23 mouse cellular contexts compared by ENCODE assay signal in the genomic region with DNA sequence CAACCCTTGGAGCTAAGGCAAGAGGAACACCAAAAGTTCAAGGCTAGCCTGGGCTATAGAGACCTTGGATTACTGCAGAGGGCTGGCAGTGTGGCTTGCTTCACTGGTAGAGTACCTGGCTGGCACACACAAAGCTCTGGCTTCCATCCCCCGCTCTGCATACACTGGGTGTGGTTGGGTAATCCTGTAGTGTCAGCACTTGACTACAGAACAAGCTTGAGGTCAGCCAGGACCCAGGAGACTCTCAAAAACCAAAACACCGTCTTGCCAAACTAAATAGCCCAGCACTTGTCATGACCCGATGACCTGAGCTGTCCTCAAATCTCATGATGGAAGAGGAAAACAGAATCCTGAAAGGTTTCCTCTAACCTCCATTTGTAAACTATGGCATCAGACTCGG. TPM values are rescaled to one million over a fixed set of nuclear protein-coding genes. Genes with fewer than 3 reads are reported as not detected.
DNase-seq lines count a peak whose midpoint lies in the region; ATAC-seq and TF ChIP-seq lines count a peak whose summit lies in the region.
"Had no signal": no experiment of that assay in that cellular context is flagged by ENCODE, and none has a peak within 500 bp of the region (broad histone marks: within the 10 kb centered on the region; RNA-seq: fewer than 3 reads in every experiment).

No protein-coding gene starts in this region.

- H3K9me3 ChIP-seq in liver, postnatal 0 days (ENCODE audit: low read length), result no peaks in the 10 kb centered on the region
- H3K9me3 ChIP-seq: heart, embryonic 12.5 days; hindbrain, embryonic 13.5 days; midbrain, embryonic 12.5 days; neural tube, embryonic 12.5 days had no signal

- peaks cover 7% of the 10 kb centered on the region for H3K36me3 ChIP-seq in liver, adult 2 months (ENCODE audit: control insufficient read depth, insufficient read depth, low read length)
- H3K36me3 ChIP-seq in liver, postnatal 0 days (replicated peaks; ENCODE audit: insufficient read depth, low read length), result peaks cover 42% of the 10 kb centered on the region

- no peak for TF ChIP-seq CTCF in liver, adult 2 months (IDR thresholded peaks at IDR 0.05; ENCODE audit: low read depth, low read length)
- no peak for TF ChIP-seq CTCF in liver, postnatal 0 days (IDR thresholded peaks at IDR 0.05; ENCODE audit: low read depth)

- peaks cover 21% of the 10 kb centered on the region for H3K4me1 ChIP-seq in liver, adult 2 months (ENCODE audit: control insufficient read depth, insufficient read depth, low read length)
- H3K4me1 ChIP-seq in liver, postnatal 0 days (ENCODE audit: insufficient read depth), result peaks cover 27% of the 10 kb centered on the region
- H3K4me1 ChIP-seq: neural tube, embryonic 12.5 days had no signal

- TF ChIP-seq POLR2A in liver, adult 2 months (IDR thresholded peaks at IDR 0.05; ENCODE audit: extremely low read depth, insufficient read depth, low read length), result no peak

- ATAC-seq in liver, postnatal 0 days, result peak; percentile 63
- no peak for ATAC-seq in megakaryocyte progenitor cell, adult 5-6 weeks (replicated peaks; ENCODE audit: poor library complexity)
- ATAC-seq: forebrain, embryonic 16.5 days; inflammation-experienced regulatory T-cells, adult 6 months had no signal

- WGBS in liver, adult 2 months, result 18% methylated on average over 4 of the region's 4 CpGs
- WGBS in liver, postnatal 0 days (ENCODE audit: insufficient replicate concordance), result 63% methylated on average over 4 of the region's 4 CpGs

- H3K4me2 ChIP-seq in liver, postnatal 0 days (ENCODE audit: low read depth, low read length), result no peak overlapping the region
- H3K4me2 ChIP-seq: heart, embryonic 12.5 days; hindbrain, embryonic 13.5 days; midbrain, embryonic 12.5 days; neural tube, embryonic 12.5 days had no signal

- peak; percentile 73 for DNase-seq in adrenal gland, postnatal 14 days
- no peak for DNase-seq in adrenal gland, adult 18-20 months (ENCODE audit: low spot score in 2 of 2)
- peak; percentile 99 for DNase-seq in liver, adult 2 months (ENCODE audit: extremely low read depth, low read depth, low spot score)
- DNase-seq in liver, result no peak
- peak; percentile 63 for DNase-seq in liver, postnatal 0 days
- DNase-seq in lung, postnatal 36 days, result peak; percentile 87
- DNase-seq in retina, postnatal 1 day, result no peak
- DNase-seq: B cell, adult 2 months; cerebellum, adult 9-10 months; layer of hippocampus, postnatal 36 days had no signal

- H3K27me3 ChIP-seq in liver, adult 2 months (ENCODE audit: control insufficient read depth, insufficient read depth, low read length), result no peaks in the 10 kb centered on the region
- no peaks in the 10 kb centered on the region for H3K27me3 ChIP-seq in liver, postnatal 0 days (ENCODE audit: insufficient read depth, low read length)
- H3K27me3 ChIP-seq: heart, embryonic 12.5 days; hindbrain, embryonic 13.5 days; neural tube, embryonic 12.5 days had no signal

- no peak for TF ChIP-seq EP300 in liver, postnatal 0 days (IDR thresholded peaks at IDR 0.05; ENCODE audit: low read depth)

- H3K9ac ChIP-seq in liver, adult 2 months (ENCODE audit: low read depth, low read length), result no peak overlapping the region
- no peak overlapping the region for H3K9ac ChIP-seq in liver, postnatal 0 days (replicated peaks)
- H3K9ac ChIP-seq: heart, embryonic 12.5 days; midbrain, embryonic 12.5 days; neural tube, embryonic 12.5 days had no signal

- H3K27ac ChIP-seq in liver, adult 2 months (replicated peaks; ENCODE audit: insufficient read depth, low read depth, low read length), result no peak overlapping the region
- peak overlapping the region; percentile 41; the same call in 1 of the 2 replicates for H3K27ac ChIP-seq in liver, postnatal 0 days (ENCODE audit: low read depth)
- H3K27ac ChIP-seq: hindbrain, embryonic 13.5 days; kidney, postnatal 0 days; macrophage; midbrain, embryonic 12.5 days; neural tube, embryonic 12.5 days had no signal

- H3K4me3 ChIP-seq in liver, adult 2 months (ENCODE audit: insufficient read depth, low read depth, low read length), result no peak overlapping the region
- H3K4me3 ChIP-seq in liver, postnatal 0 days (ENCODE audit: low read depth, low read length), result no peak overlapping the region
- H3K4me3 ChIP-seq: heart, embryonic 12.5 days; hindbrain, embryonic 13.5 days; midbrain, embryonic 12.5 days; neural tube, embryonic 12.5 days had no signal

- H3K79me2 ChIP-seq in liver, adult 2 months (ENCODE audit: control insufficient read depth, insufficient read depth, low read length), result no peaks in the 10 kb centered on the region

RNA-seq across cellular contexts. Expression of a gene that starts 4.8 kb away (rescaled TPM):
- 35.7 and 46.2 TPM in 2 replicates for total RNA-seq in adrenal gland, postnatal 14 days (2021)
- 10 to 100 TPM; 25.0 to 28.4 TPM for total RNA-seq in adrenal gland, adult 18-20 months (2021)
- 10.8 and 12.6 TPM in 2 replicates for total RNA-seq in liver, adult 2 months (2014; rRNA removed)
- 14.4 and 14.6 TPM in 2 replicates for polyA plus RNA-seq in liver, adult 2 months (2012; rRNA removed)
- 6.1 and 7.4 TPM in 2 replicates for polyA plus RNA-seq in liver, postnatal 0 days (2015; fragmentation: Nextera tagmentation; extraction: Ambion mirVana)
- 0.42 and 0.49 TPM in 2 replicates for total RNA-seq in megakaryocyte progenitor cell, adult 5-6 weeks (2015)
- 0.37 and 0.88 TPM in 2 replicates for total RNA-seq in megakaryocyte progenitor cell, adult 5-6 weeks (2017)

RNA-seq across cellular contexts. Expression of a gene that starts 10.7 kb away (rescaled TPM):
- 1.0 TPM in 1 of 2 replicates, not detected in the other for total RNA-seq in adrenal gland, postnatal 14 days (2021)
- total RNA-seq in adrenal gland, adult 18-20 months (2021), result 10 to 100 TPM in 1 of 2 experiments, not detected in 1; 11.3 TPM
- total RNA-seq in liver, adult 2 months (2014; rRNA removed), result 6.1 TPM in 1 of 2 replicates, not detected in the other
- polyA plus RNA-seq in liver, adult 2 months (2012; rRNA removed), result not detected in 2 replicates
- 6.5 and 127 TPM in 2 replicates for polyA plus RNA-seq in liver, postnatal 0 days (2015; fragmentation: Nextera tagmentation; extraction: Ambion mirVana)
- total RNA-seq in megakaryocyte progenitor cell, adult 5-6 weeks (2015), result not detected in 2 replicates
- not detected in 2 replicates for total RNA-seq in megakaryocyte progenitor cell, adult 5-6 weeks (2017)
- total RNA-seq: heart, postnatal 14 days; layer of hippocampus, adult 18-20 months; layer of hippocampus, postnatal 36 days; left cerebral cortex, postnatal 25 days had no signal
- polyA plus RNA-seq: forebrain, embryonic 16.5 days; inflammation-experienced regulatory T-cells, adult 6 months; macrophage; small intestine, adult 2 months had no signal

RNA-seq across cellular contexts. Expression of a gene that starts 14.2 kb away (rescaled TPM):
- 25.7 and 28.9 TPM in 2 replicates for total RNA-seq in adrenal gland, postnatal 14 days (2021)
- total RNA-seq in adrenal gland, adult 18-20 months (2021), result 10 to 100 TPM; 32.6 to 36.6 TPM
- 19.4 and 25.8 TPM in 2 replicates for total RNA-seq in liver, adult 2 months (2014; rRNA removed)
- 46.1 and 53.2 TPM in 2 replicates for polyA plus RNA-seq in liver, adult 2 months (2012; rRNA removed)
- polyA plus RNA-seq in liver, postnatal 0 days (2015; fragmentation: Nextera tagmentation; extraction: Ambion mirVana), result 23.1 and 25.0 TPM in 2 replicates
- 13.2 and 14.2 TPM in 2 replicates for total RNA-seq in megakaryocyte progenitor cell, adult 5-6 weeks (2015)
- 22.2 and 26.4 TPM in 2 replicates for total RNA-seq in megakaryocyte progenitor cell, adult 5-6 weeks (2017)

RNA-seq across cellular contexts. Expression of a gene that starts 14.4 kb away (rescaled TPM):
- 4.9 and 5.1 TPM in 2 replicates for total RNA-seq in adrenal gland, postnatal 14 days (2021)
- total RNA-seq in adrenal gland, adult 18-20 months (2021), result 1 to 10 TPM; 4.2 to 5.3 TPM
- total RNA-seq in liver, adult 2 months (2014; rRNA removed), result 0.83 and 1.1 TPM in 2 replicates
- polyA plus RNA-seq in liver, adult 2 months (2012; rRNA removed), result 0.73 and 0.82 TPM in 2 replicates
- 2.0 and 2.2 TPM in 2 replicates for polyA plus RNA-seq in liver, postnatal 0 days (2015; fragmentation: Nextera tagmentation; extraction: Ambion mirVana)
- 4.3 and 6.7 TPM in 2 replicates for total RNA-seq in megakaryocyte progenitor cell, adult 5-6 weeks (2015)
- total RNA-seq in megakaryocyte progenitor cell, adult 5-6 weeks (2017), result 2.5 and 2.8 TPM in 2 replicates

RNA-seq across cellular contexts. Expression of a gene that starts 20.8 kb away (rescaled TPM):
- 32.1 and 36.0 TPM in 2 replicates for total RNA-seq in adrenal gland, postnatal 14 days (2021)
- total RNA-seq in adrenal gland, adult 18-20 months (2021), result 1 to 10 TPM; 1.4 to 4.0 TPM
- total RNA-seq in liver, adult 2 months (2014; rRNA removed), result 0.18 and 1.9 TPM in 2 replicates
- polyA plus RNA-seq in liver, adult 2 months (2012; rRNA removed), result 1.2 and 1.5 TPM in 2 replicates
- polyA plus RNA-seq in liver, postnatal 0 days (2015; fragmentation: Nextera tagmentation; extraction: Ambion mirVana), result 243 and 277 TPM in 2 replicates
- 271 and 279 TPM in 2 replicates for total RNA-seq in megakaryocyte progenitor cell, adult 5-6 weeks (2015)
- 142 and 184 TPM in 2 replicates for total RNA-seq in megakaryocyte progenitor cell, adult 5-6 weeks (2017)

Comparison
In these comparisons a context has a peak if more than half of its experiments do, and no peak if none do; other contexts are left out.
1. DNase-seq: peak in adrenal gland, postnatal 14 days (single experiment), liver, adult 2 months (single experiment), liver, postnatal 0 days (single experiment) and lung, postnatal 36 days (single experiment); none in adrenal gland, adult 18-20 months (0 of 2), liver (single experiment) and retina, postnatal 1 day (single experiment).